Comparison of ENCODE assay signal across 24 mouse cellular contexts in the genomic region with DNA sequence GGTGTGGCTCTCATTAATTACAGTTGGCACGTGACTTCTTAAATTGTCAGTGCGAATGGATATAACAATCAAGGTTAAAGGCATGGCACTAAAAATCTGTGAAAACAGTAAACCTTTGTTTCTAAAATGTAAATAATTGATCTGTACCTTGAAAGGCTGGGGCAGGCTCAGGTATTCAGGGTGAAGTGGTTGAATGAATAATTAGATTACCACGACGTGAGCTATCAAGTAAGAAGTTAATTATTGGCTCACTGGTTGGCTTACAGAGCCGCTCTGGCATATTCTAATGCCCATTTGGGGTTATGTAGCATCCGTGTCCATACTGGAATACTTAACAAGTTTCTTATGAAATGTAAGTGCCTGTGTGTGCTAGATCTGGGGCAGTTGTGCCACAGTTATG.
A peak's percentile ranks its signal among the peaks of the same experiment; 100 is the strongest.
DNase-seq lines count a peak whose midpoint lies in the region; ATAC-seq and TF ChIP-seq lines count a peak whose summit lies in the region.
"Had no signal": no experiment of that assay in that cellular context is flagged by ENCODE, and none has a peak within 500 bp of the region (broad histone marks: within the 10 kb centered on the region; RNA-seq: fewer than 3 reads in every experiment).

No protein-coding gene starts in this region.

- H3K27me3 ChIP-seq in intestine, embryonic 15.5 days (replicated peaks), result no peaks in the 10 kb centered on the region
- no peaks in the 10 kb centered on the region for H3K27me3 ChIP-seq in intestine, postnatal 0 days (replicated peaks; ENCODE audit: control insufficient read depth, insufficient read depth, low read length)
- no peaks in the 10 kb centered on the region for H3K27me3 ChIP-seq in kidney, embryonic 15.5 days
- H3K27me3 ChIP-seq in lung, postnatal 0 days (replicated peaks; ENCODE audit: insufficient read depth, low read length), result no peaks in the 10 kb centered on the region
- H3K27me3 ChIP-seq: embryonic facial prominence, embryonic 15.5 days; heart, embryonic 13.5 days had no signal

- WGBS in intestine, embryonic 15.5 days, result 54% methylated on average over 6 of the region's 6 CpGs
- 35% methylated on average over 6 of the region's 6 CpGs for WGBS in intestine, postnatal 0 days
- WGBS in kidney, embryonic 15.5 days, result 64% methylated on average over 6 of the region's 6 CpGs
- WGBS in lung, postnatal 0 days, result 64% methylated on average over 6 of the region's 6 CpGs

- no peak overlapping the region for H3K9ac ChIP-seq in intestine, embryonic 15.5 days
- no peak overlapping the region for H3K9ac ChIP-seq in intestine, postnatal 0 days (ENCODE audit: low read depth, low read length)
- no peak overlapping the region for H3K9ac ChIP-seq in kidney, embryonic 15.5 days
- H3K9ac ChIP-seq in lung, postnatal 0 days (replicated peaks; ENCODE audit: low read depth), result no peak overlapping the region
- H3K9ac ChIP-seq: embryonic facial prominence, embryonic 15.5 days; heart, embryonic 13.5 days had no signal

- H3K4me2 ChIP-seq in intestine, embryonic 15.5 days (replicated peaks), result no peak overlapping the region
- no peak overlapping the region for H3K4me2 ChIP-seq in intestine, postnatal 0 days (replicated peaks; ENCODE audit: low read depth)
- no peak overlapping the region for H3K4me2 ChIP-seq in kidney, embryonic 15.5 days
- no peak overlapping the region for H3K4me2 ChIP-seq in lung, postnatal 0 days (replicated peaks; ENCODE audit: low read depth, low read length)
- H3K4me2 ChIP-seq: embryonic facial prominence, embryonic 15.5 days; heart, embryonic 13.5 days had no signal

- no peak overlapping the region for H3K27ac ChIP-seq in intestine, embryonic 15.5 days
- no peak overlapping the region for H3K27ac ChIP-seq in intestine, postnatal 0 days (ENCODE audit: low read depth, low read length)
- H3K27ac ChIP-seq in kidney, embryonic 15.5 days, result peak overlapping the region; percentile 66
- H3K27ac ChIP-seq in lung, postnatal 0 days (ENCODE audit: low read length), result no peak overlapping the region
- H3K27ac ChIP-seq: embryonic facial prominence, embryonic 15.5 days; forebrain, embryonic 10.5 days; gastrocnemius, adult 2 months; heart, embryonic 13.5 days had no signal

- H3K36me3 ChIP-seq in intestine, embryonic 15.5 days, result no peaks in the 10 kb centered on the region
- H3K36me3 ChIP-seq in intestine, postnatal 0 days (ENCODE audit: control insufficient read depth, insufficient read depth), result no peaks in the 10 kb centered on the region
- H3K36me3 ChIP-seq in kidney, embryonic 15.5 days, result peaks cover 13% of the 10 kb centered on the region; the same call in 1 of the 2 replicates
- H3K36me3 ChIP-seq in lung, postnatal 0 days (ENCODE audit: insufficient read depth, low read length), result no peaks in the 10 kb centered on the region
- H3K36me3 ChIP-seq: G1E had no signal

- H3K4me1 ChIP-seq in intestine, embryonic 15.5 days (replicated peaks), result no peaks in the 10 kb centered on the region
- H3K4me1 ChIP-seq in intestine, postnatal 0 days (replicated peaks; ENCODE audit: control insufficient read depth, insufficient read depth, low read length), result no peaks in the 10 kb centered on the region
- H3K4me1 ChIP-seq in kidney, embryonic 15.5 days, result peaks cover 7% of the 10 kb centered on the region; the same call in 1 of the 2 replicates
- peaks cover 5% of the 10 kb centered on the region; the same call in 1 of the 2 replicates for H3K4me1 ChIP-seq in lung, postnatal 0 days (ENCODE audit: insufficient read depth, low read depth, low read length)
- H3K4me1 ChIP-seq: embryonic facial prominence, embryonic 15.5 days had no signal

- TF ChIP-seq CTCF in intestine, postnatal 0 days (IDR thresholded peaks at IDR 0.05; ENCODE audit: low read depth), result no peak
- TF ChIP-seq CTCF in lung, postnatal 0 days (IDR thresholded peaks at IDR 0.05), result no peak

- no peak for DNase-seq in kidney, postnatal 4 days
- DNase-seq in lung, postnatal 0 days (ENCODE audit: low spot score), result peak; percentile 17
- no peak for DNase-seq in lung, postnatal 36 days
- no peak for DNase-seq in embryo, embryonic 10 days (ENCODE audit: low spot score)
- DNase-seq in layer of hippocampus, adult 18-20 months (ENCODE audit: low spot score in 2 of 2), result no peak
- DNase-seq: adrenal gland, adult 8-10 months; adrenal gland, postnatal 36 days; B cell, adult 2 months; cerebellum, adult 2 months; cerebellum, postnatal 10 days; embryo, embryonic 11 days; gastrocnemius, adult 2 months; gastrocnemius, postnatal 25 days; heart, postnatal 36 days had no signal

- ATAC-seq in intestine, embryonic 15.5 days, result 0 out of 2 replicates have a peak, but pooled peaks have one; percentile 36
- ATAC-seq in intestine, postnatal 0 days, result no peak
- ATAC-seq in kidney, embryonic 15.5 days (replicated peaks; ENCODE audit: low FRiP score), result peak; percentile 85
- ATAC-seq in lung, postnatal 0 days, result no peak; the same call in 1 of the 2 replicates
- ATAC-seq: CD4-positive, CD25-positive, alpha-beta regulatory T cell, adult 4 months; forebrain, embryonic 14.5 days had no signal

- H3K9me3 ChIP-seq in intestine, embryonic 15.5 days, result no peaks in the 10 kb centered on the region
- H3K9me3 ChIP-seq in intestine, postnatal 0 days (ENCODE audit: control insufficient read depth), result no peaks in the 10 kb centered on the region
- H3K9me3 ChIP-seq in kidney, embryonic 15.5 days (replicated peaks), result no peaks in the 10 kb centered on the region
- H3K9me3 ChIP-seq in lung, postnatal 0 days (ENCODE audit: low read length), result no peaks in the 10 kb centered on the region
- H3K9me3 ChIP-seq: embryonic facial prominence, embryonic 15.5 days; forebrain, embryonic 10.5 days; heart, embryonic 13.5 days had no signal

- no peak overlapping the region for H3K4me3 ChIP-seq in intestine, embryonic 15.5 days (replicated peaks)
- H3K4me3 ChIP-seq in intestine, postnatal 0 days (ENCODE audit: low read depth, low read length), result no peak overlapping the region
- no peak overlapping the region for H3K4me3 ChIP-seq in kidney, embryonic 15.5 days (replicated peaks)
- no peak overlapping the region for H3K4me3 ChIP-seq in lung, postnatal 0 days (ENCODE audit: low read depth, low read length)
- H3K4me3 ChIP-seq: embryonic facial prominence, embryonic 15.5 days; erythroblast, embryonic 14.5 days; forebrain, embryonic 10.5 days; gastrocnemius, adult 2 months; heart, embryonic 13.5 days had no signal

- no peak for TF ChIP-seq EP300 in lung, postnatal 0 days (IDR thresholded peaks at IDR 0.05)

Comparison
In these comparisons a context has a peak if more than half of its experiments do, and no peak if none do; other contexts are left out.
1. ATAC-seq: peak in intestine, embryonic 15.5 days (single experiment) and kidney, embryonic 15.5 days (single experiment); none in intestine, postnatal 0 days (single experiment) and lung, postnatal 0 days (single experiment).